Mouse (Mus musculus) brain, adult 2 months (tissue): ENCODE results near the gene Ddx17.

ENCODE experiments used
- DNase-seq: peaks from one replicate; pipeline ENCODE4 v3.0.0; 2011; ENCODE audit warnings: low read depth, low spot score

Ddx17 gene

DNA sequence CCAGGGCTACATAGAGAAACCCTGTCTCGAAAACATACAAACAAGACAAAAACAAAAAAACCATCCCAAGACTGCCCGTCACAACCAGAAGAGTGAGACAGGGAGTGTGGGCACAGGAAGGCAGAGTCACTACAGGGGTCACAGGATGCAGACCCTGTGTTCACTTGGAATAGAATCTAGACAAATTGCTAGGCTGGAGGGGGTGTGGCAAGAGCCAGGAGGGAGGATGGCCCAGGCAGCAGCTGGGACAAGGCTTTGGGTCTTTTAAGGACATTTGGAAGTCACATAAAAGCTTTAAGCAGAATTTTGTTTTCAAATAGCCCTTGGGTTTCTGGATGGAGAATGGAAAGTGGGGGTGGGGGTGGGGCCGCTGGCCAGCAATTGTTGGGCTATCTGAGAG lies 28.0 kb downstream of the Ddx17 start:
- no peak for DNase-seq

DNA sequence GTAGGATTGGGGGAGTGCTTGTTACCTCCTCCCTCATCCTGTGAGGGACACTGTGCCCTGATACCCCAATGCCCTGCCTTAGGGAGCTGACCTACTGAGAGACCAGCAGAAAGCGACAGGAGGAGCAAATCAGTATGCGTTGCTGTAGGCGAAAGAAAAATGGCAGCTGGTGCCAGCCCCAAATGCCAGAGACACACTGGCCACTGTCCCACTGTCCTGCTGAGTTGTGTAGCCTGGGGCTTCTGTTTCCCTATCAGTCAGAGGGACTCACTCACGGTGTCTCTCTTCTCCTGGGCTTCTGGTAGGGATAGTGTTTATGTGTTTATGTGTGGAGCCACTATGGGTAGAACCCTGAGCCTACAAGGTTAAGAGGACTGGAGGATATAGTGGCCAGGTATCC lies 28.8 kb downstream of the Ddx17 start:
- DNase-seq = no peak

DNA sequence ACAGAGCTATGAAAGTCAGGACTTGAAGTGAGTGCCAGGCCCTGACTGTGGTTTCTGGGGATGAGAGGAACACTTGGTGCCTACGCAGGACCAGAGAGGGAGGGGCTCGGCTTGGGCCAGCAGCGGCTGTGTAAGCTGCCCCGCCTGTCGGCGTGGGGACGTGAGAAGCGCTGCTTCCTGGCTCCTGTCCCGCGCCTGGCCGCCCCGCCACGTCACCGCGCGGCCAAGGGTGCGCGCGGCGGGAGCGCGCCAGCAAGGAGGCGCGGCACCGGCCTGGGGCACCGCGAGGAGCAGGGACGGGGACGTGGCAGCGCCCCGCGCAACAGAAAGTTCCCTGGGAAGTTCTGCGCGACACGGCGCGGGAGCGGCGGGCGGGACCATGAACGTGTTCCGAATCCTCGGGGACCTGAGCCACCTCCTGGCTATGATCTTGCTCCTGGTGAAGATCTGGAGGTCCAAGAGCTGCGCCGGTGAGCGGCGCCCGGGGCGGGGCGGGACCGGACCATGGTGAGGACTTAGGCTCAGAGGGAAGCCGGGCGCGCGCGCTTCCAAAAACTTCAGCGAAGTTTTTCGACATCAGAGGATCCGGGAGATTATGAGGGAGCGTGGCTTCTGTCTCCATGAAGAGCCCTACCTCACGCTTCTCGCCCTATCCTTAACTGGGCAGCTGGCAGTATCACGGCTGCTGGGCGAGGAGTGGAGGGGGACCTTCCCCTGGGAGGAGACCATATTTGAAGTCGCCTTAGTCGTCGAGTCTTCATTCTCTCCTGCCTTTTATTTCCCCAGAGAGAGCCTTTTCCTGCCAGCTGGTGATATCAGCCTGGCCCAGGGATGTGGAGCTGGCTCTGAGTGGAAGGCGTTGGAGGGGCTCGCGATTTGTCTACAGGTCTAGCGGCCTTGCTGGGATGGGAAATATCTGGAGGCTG lies 30.1 kb downstream of the Ddx17 start, which contains the start of gene Kdelr3:
Gene Kdelr3 (plus strand): TSS at position 241 of the 926 bp plus-strand sequence.
- peak; percentile 60 for DNase-seq

DNA sequence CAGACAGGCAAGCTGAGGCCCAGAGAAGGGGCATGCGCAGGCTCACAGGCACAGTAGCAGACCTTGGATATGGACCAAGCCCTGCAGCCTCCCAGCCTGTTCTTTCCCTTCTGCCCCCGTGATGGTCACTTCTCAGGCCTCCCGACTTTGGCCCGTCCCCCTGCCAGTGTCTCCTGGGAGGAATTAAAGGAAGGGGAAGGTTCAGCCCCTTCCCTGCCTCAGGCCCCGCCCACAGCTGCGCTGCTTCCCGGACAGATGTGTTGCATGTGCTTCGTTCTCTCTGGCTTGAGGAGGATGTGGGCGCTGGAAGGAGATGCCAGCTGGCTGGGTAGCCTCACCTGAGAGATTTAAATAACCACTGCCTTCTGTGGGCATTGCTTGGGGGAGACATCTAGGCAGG lies 32.6 kb downstream of the Ddx17 start:
- no peak for DNase-seq

DNA sequence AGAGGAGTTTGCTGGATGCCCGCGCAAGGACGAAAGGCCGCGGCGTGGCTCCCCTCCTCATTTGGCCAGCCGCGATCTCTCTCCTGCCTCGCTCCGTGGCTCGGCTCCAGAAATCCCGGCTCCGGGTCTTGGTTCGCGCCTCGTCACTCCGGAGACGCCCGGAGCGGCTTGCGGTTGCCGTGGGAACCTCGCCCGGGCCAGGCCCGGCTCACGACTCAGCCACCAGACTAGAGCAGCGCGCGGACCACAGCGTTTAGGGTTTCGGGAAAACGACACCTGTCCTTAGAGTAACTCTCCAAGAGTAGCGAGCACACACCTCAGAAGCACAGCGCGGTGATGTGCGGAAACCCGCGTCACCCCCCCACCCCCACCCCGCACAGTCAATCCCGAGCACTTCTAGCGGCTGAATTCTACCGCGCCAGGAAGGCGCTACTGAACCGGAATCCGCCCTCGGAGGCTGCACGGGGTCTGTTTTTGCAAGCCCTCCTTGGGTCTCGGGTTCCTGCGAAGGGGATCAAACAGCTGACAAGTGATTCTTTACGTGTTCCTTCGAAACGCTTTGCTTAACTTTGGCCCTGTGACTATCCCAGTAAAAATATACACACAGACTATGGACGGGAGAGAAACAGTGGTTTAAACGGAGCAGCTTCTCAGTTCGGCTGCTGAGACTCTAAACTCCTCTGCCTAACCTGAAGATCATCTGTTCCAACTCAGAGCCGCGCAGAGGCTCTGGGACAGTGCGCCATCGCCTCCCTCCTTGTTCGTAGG lies 34.8 kb downstream of the Ddx17 start:
- DNase-seq = peak; percentile 87

DNA sequence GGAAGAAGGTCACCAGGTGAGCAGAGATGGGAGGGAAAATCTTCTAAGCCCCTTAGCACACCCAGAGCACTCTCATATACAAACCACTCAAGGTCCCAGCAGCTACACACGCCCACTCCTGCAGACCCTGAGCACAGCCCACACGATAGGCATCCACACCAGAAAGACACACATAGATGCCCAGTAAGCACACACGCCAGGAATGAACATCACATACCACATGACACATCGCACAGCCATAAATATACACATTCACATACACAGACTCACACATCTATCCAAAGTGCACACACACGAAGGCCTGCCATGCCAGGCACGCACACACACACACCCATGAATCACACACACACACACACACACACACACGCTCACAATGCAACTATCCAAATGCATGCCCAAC lies 36.1 kb downstream of the Ddx17 start:
- DNase-seq = no peak

DNA sequence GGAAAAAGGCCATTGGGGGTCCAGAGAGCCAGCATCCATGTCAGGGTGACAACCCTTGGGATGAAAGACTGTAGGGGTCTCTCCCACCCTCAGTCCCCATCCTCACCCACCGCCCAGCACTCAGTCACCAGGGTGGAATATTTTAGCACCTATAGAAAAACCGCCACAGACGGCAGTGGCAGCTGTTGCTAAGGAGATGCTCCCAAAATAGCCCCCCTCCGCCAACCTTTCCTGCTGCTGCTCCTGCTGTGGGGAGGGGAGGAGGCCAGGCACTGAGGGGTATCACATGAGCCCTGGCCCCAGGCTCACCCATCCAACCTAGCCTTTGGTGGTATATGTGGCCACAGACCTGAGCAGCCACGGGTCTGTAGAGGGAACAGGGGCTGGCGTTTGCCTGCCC lies 36.5 kb downstream of the Ddx17 start:
- DNase-seq = peak; percentile 86

DNA sequence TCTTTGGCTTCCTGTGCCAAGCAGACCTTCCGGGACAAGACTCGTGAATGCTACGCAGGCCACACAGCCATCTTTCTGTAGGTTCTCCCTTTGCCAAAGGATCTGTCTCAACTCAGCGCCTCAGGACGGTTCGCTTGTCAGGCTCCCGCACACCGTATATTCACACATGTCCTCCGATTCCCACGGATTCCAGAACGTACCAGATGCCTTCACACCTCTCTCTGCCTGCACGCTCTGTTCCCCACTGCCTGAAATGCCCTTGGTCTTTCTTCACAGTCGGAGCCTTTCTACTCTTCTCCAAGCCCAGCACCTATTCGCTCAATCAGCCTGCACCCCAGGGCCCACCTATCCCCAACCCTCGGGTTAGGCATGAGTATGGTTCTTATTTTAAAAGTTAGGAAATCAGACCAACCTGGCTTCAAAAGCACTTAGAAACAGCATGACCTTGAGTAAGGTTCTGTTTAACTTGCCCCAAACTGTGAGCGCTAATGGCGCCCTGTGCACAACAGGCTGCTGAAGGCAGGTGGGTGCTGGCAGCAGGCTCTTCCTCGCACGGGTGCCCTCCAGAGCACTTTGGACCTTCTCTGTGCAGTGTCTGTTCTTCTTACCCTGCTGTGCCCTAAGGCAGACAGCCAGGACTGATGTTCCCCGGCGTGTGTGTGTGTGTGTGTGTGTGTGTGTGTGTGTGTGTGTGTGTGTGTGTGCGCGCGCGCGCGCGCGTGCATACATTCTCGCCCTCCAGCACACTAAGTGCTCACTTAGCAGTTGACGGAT lies 39.3 kb downstream of the Ddx17 start:
- peak; percentile 78 for DNase-seq

DNA sequence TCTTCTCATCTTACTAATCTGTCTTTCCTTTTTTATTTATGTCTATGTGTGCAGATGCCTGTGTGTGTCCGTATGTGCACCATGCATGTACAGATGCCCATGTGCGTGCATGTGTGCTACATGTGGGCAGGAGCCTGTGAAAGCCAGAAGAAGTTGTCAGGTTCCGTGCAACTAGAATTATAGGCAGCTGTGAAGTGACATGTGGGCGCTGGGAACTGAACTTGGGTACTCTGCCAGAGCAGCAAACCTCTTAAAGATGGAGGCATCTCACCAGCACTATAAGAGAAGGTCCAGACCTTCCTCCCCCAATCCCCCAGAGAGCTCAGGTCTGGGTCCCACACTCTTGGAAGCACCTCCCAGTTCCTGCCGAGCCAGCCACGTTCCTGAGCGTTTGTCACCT lies 40.1 kb downstream of the Ddx17 start:
- DNase-seq = no peak

DNA sequence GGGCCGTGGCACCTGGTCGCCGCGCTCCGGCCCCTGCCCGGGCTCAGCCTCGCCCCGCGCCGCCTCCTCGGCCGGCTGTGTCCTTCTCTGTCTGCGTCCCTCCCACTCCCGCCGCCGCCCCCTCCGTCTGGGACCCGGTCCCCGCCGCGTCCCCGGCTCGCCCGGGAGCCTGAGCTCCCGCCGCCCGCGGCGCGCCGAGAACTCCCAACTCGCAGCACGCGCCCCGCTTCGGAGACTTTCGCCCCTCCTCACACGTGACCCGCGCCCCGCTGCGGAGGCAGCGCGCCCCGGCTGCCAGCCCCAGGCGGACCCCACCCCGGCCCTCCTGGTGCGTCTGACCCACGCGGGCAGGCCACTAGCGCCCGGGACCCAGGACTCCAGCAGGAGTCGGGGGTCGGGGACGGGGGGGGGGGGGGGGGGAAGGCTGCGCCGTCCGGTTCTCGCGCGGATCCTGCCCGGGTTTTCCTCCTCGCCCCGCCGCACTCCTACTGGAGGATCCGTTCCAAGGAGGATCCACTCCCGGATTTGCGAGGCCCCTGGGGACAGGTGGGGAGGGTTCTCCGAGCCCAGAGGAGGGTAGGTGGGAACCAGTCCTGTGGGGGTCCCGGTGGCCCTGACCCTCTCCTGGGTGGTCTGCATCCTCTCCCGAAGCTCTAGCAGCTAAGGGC lies 40.8 kb downstream of the Ddx17 start:
- peak; percentile 84 for DNase-seq

DNA sequence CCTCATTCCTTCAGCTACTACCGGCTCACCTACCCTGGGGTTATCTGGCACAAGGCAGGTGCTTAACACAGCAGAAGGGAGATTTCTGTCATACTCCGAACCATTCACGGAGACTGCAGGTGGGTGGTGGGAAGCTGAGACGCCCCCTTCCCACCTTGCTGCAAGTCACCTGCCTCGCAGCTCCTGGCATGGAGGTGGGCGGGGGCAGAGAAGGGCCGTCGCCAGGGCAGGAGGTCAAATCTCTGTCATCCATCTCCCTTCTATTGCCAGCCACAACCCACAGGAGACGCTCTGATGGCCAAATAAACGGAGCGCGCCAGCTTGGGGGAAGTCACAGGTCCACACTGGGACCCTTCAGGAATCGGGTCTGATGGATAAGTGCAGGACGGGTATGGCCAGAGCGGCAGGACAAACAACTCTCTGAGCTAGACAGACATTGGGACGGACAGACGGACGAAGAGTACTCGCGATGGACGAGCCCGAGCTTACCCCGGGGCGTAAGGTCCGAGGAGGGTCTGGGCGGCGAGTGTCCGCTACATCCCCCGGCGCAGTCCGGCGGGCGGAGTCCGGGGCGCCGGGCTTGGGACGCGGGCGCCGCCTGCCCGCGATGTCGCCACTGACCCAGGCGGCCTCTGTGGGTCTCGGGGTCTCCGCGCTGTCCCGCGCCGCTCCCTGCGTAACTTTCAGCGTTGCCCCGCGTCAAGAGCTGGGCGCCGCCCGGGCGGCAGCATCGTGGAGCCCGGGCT lies 41.7 kb downstream of the Ddx17 start, which contains the start of gene Kcnj4:
Gene Kcnj4 (minus strand): TSS at position 535 of the 746 bp plus-strand sequence.
- DNase-seq = no peak

DNA sequence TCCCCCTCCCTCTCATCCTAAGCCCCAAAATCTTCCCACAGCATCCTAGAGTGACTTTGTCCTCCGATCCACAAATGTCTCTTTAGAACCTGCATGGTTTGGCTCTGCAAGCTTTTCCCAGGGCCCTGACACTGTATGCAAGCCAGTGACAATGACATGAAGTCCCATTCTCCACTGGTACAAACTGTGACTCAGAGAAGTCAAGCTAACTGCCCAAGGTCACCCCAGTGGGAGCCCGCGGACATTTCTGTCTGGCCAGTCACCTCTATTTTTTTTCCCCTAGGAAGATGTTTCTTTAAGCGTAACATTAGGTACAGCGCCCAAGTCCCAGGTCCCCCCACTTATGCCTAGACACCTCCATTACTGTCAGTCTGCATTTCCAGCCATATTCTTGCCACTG lies 43.1 kb downstream of the Ddx17 start:
- DNase-seq = no peak

DNA sequence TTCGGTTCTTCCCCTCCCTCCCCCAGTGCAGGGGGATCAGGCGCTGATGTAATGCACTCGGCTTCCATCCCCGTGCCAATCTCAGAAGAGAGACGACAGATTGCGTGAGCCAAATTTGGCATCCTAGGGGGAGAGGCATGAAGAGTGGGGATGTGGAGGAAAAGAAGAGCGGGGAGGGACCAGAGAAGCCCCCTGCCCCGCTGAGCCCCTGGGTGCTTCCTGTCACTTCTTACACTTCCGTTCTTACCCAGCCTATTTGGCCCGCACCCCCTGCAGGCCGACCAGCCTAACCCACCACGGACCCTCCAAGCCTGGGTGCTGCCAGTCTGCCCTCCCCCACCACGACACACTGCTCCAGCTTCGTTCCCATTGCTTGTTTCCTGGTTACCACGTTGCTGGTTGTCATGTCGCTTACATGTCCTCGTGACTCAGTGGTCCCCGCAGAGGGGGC lies 43.6 kb downstream of the Ddx17 start:
- DNase-seq = peak; percentile 89

DNA sequence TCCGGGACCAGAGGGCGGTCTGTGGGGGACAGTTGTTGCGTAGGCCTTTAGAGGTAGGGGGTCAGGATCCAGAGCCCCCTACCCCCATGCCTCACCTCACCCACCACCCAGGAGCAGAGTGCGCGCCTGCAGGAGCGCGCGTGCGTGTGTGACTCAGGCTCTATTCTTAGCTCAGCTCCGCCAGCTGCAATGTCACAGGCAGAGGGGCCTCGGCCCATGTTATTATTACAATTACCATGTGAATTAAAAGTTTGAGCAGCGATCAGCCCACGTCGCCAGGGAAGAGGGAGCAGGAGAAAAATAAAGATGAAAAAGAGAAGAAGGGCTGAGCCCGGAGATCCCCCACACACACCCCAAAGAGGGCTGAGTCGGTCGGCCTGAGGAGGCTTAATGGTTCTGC lies 46.4 kb downstream of the Ddx17 start:
- peak; percentile 85 for DNase-seq

DNA sequence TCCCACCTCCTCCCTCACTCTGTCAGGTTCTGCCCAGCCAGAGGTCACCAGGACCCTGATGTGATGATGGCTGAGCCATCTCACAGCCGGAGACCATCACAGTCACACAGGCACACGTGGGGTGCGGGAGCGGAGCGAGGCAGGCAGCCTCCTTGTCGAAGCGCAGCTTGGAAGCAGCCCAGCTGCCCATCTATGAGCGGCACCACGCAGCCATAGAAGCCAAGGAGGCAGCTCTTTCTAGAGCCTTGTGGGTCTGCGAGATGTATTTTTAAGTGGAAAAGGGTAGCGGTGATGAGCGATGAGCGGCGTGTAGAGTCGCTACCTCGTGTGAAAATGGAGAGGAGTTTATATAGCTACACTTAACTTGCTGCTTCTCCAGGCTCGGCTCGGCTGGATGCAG lies 53.0 kb downstream of the Ddx17 start:
- peak; percentile 82 for DNase-seq

DNA sequence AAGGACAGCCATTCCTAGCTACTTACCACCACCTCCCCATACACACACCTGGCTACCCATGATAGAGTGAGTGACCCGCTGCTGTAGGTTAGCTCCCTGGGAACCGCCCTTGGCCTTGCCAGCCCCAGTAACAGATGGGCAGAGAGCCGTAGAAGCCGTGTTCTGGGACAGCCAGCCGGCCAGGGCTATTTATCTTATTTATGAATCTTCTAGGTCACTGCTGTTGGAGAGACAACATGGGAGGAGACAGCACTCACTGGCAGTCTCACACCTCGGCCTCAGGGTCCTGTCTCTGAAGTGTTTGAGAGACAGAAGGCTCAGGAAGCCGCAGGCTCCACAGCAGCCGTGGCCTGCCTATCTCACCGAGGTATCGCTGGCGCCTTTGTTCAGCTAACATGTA lies 57.1 kb downstream of the Ddx17 start:
- no peak for DNase-seq

DNA sequence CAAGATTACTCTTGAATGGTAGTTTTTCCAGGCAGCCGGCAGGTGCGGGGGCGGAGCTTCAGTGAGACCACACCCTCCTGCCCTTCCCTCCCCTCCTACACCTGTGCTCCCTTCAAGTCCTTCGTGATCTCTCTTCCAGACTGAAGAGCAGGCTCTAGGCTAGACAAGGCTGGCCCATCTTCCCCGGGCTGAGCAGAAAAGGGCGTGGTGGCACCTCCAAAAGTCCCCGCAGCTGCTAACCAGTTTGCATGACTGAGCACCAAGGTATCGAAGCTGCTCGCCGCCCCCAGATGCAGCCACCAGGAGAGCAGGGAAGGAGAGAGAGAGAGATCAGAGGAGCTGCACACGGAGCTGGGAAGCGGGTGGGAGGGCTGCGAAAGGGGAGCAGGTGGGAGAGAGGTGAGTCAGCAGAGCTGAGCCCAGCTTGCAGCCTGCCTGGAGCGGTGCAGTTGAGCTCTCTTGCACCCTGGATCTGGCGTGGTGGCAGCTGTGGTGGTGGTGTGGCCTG lies 65.3 kb downstream of the Ddx17 start:
- peak; percentile 93 for DNase-seq
